Mouse (Mus musculus) cerebellum, adult 11 months (tissue): ENCODE data around the gene Ccdc42.

Experiments used
- DNase-seq: peaks from one replicate; pipeline ENCODE4 v3.0.0; 2022

Gene Ccdc42

DNA sequence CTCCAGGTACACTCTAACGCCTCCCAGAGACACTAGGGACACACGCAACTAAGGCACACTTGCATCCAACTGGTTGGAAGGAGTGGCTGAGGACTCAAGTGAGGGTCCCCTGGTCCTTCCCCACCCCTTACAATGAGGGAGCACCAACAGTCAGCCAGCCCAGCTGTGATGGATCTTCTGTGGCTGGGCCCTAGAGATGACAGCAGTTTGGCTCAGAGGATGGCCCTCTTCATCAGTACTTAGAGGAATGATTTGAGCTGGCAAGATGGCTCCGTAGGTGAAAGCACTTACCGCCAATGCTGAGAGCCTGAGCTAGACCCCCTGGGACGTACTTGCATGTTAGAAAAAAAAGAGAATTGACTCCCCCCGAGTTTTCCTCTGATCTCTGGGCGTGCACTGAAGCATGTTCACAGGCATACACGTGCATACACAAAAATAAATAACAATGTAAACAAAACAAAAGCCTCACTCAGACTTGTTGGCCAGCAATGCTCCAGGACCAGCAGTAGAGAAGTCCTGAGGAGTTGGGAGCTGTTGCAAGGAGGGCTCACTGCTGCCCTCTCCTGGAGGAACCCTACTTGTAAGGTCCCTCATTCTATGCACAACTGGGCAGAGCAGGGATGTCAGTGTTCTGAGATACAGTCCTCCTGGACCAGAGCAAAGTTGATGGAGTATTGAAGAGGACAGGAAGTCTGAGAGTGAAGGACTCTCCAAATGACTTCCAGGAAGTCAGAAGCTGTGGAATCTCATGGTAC lies 2.4 kb downstream of the Ccdc42 start:
- DNase-seq, result peak; percentile 76

DNA sequence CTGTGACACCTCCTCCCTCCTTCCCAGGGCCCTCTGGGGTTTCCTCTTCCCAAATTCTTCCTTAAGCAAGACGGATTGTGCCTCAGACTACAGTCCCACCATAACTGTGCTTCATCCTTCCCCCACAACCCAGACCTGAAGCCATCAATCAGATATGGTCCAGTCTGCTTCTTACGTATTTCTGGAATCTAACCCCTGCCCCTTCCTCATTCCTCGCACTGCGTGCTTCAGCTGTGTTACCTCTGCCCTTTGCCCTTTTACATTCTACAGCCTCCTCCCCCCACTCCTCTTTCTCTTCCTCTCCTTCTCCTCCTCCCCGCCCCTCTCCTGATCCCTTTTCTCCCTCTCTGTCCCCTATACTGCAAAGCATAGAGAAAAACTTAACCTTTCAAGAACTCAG lies 4.9 kb downstream of the Ccdc42 start:
- no peak for DNase-seq

DNA sequence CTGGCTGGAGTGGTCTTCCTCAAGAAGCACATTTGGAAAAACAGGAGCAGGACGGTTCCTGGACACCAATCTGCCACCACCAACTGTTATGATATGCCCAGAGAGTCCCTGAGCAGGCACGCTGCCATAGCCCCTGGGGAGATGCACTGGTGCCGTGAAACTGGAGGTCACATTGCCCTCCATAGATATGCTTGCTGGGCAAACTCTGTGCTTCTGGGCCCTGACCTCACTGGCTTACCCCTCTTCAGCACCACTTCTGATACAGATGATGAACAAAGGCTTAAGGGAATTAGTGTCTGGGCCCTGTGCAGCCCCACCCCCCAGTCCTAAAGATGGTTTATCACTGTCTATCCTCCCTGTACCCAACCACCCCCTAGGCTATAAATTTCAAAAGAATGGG lies 6.4 kb downstream of the Ccdc42 start:
- DNase-seq, result no peak

DNA sequence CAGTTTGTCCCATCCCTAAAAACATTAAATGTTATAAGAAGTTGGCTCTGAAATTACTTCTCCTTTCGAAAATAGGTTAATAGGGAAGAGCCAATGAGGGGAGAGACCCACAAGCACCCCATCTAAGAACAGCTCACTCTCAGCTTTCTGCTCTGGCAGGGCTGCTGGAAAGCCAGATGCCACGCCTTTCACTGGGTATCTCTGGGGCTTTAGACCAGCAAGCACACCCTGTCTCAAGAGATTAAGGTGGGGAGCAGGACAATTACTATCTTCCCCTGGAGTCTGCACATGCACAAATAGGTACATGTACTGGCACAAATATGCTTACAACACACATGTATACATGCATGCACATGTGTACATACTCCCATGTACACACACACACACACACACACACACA lies 11.1 kb downstream of the Ccdc42 start:
- no peak for DNase-seq

DNA sequence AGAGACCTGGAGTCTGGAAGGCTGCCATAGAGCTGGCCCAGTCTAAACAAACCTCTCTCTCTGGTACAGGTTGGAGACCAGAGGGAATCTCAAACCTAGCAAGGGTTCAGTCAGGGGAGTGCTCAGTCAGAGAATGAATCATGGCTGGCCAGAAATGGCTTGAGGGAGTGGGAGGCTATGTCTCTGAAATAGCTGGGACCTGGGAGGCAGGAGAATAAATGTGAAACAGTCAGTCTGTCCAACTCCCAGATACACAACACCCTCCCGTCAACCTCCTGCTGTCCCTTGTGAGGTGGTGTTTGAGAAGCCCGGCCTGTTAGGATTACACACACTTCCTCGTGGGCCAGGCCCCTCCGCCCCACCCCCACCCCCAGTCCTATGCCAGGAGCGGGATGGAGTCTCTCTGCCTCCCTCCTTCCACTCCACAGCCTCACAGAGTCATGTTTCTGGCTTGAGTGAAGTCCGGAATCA lies 13.8 kb downstream of the Ccdc42 start:
- DNase-seq, result no peak

DNA sequence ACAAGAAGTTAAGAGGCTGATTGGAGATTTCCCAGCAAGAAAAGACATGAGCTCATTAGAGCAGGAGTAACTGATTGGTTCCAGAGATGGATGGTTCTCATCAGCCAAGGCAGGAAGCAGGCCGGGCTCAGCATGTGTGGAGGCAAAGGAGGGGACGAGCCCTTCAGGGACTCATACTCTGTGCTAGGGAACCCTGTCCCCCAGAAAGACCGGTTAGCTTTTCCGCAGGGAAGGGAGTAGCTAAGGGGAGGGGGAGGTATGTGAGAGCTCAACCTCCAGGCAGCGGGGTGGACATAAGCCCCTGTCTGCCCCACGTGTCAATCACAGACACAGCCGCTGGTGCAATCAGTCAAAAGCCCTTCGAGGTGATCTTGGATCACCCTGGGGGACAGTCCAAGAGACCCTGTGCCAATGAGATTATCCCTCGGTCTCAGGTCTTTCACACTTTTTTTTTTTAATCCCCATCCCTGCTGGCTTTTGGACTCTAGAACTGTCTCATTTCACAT lies 14.7 kb downstream of the Ccdc42 start:
- DNase-seq, result no peak

DNA sequence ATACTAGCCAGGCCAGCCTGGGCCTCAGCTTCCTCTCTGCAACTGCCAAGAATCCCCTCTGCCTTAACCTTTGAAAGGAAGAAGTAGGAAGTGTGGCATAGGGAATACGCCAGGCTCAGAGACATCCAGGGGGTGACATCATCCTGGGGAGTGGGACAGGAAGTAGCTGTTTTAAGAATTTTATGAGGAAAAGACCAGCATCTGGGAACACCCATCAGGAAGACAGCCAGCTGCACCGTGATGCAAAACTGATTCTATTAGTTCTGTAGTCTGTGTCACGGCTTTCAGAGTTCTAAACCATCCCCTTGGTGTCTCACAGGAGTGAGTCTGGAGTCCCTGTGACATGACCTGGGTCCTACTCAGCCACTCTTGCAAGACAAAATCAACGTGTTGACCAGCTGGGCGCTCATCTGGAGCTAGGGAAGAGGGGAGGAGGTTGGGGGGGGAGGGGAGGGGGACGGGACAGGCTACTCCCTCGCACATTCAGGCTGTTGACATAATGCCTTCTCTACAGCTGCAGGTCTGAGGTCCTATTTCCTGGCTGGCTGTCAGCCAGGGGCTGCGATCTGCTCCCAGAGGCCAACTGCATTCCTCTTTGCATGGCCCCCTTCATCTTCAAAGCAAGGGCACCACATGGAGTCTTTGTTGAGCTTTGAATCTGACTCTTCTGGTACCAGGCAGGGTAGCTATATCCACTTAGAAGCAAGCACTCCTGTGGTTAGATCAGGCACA lies 15.5 kb downstream of the Ccdc42 start:
- no peak for DNase-seq

DNA sequence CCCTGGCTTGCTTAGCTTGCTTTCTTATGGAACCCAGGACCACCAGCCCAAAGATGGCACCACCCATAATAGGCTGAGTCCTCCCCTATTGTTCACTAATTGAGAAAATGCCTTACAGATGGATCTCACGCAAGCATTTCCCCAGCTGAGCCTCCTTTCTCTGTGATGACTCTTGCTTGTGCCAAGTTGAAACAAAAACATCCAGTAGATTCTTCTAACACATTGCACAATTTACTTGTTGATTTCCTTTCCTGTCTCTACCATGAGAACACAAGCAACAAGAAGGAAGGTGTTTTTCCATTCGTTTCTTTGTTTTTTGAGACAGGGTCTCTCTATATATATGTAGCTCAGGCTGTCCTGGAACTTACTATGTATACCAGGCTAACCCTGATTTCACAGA lies 20.2 kb downstream of the Ccdc42 start:
- DNase-seq, result no peak

DNA sequence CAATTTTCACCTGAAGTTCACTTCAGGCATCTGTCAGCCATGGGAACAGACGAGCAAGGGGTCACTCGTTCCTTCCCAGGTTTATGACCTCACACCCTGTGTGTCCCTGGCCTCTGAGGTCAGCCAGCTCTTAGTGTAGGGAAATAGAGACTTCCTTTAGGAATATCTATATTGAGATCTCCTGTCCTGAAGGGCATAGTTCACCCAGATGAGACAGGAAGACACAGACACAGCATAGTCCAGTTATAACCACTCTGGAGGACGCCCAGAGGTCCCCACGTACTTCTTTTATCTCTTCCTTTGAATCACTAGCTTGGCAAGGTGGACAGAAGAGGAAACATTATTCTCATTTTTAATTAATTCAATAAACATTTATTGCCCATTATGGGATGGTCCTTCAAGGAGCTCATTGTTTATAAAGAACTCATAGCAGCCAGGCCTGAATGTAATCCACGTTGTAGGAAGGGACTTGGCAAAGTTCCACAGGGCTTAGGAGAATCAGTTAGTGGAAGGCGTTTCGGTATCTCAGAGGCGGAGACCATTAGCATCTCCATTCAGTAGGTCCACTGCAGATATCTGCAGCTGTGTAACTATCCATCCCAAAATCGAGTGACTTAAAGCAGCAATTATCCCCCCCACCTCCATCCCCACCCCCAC lies 23.2 kb downstream of the Ccdc42 start:
- DNase-seq, result no peak

DNA sequence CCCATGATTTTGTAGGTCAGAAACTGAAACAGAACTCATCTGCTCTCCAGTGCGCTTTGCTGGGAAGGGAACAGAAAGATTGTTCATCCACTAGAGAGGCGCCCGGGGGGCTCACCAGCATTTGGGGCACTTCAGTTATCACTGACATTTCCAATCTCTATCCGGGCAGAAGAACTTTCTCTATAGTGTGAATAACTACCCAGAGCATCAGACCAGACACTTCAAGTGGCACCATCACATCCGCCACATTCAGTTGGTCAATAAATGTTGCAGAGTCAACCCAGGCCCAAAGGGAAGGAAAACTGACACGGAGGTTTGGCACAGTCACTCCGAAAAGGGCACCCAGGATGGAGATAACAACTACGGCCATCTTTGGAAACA lies 23.7 kb downstream of the Ccdc42 start:
- no peak for DNase-seq

DNA sequence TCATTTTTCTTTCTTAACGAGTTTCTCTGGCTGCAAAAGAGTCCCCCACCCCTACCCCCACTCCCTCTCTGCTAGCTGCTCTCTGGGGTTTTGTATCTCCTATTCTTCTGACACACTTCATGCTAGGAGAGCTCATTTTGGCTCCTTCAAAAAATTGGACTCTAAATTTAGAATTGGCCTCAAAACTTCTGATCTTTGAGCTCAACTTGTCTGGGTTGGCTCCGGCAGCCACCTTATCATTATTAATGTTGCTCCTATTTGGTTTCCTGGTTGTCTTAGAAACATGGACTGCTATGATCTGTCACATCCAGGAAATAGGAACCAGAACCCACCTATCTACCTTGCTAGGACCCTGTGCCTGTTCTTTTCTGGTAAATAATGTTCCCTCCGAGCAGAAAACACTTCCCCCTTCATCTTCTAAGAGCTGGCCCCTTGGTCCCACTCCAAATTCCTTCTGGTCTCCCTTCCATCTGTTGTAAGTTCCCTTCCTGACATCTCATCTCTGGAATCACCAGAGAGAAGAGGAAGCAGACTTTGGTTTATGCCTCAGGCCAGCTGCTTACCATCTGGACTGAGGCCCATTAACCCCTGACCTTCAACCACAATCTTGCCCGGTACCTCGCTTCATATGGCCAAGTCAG lies 26.4 kb downstream of the Ccdc42 start:
- DNase-seq, result no peak

DNA sequence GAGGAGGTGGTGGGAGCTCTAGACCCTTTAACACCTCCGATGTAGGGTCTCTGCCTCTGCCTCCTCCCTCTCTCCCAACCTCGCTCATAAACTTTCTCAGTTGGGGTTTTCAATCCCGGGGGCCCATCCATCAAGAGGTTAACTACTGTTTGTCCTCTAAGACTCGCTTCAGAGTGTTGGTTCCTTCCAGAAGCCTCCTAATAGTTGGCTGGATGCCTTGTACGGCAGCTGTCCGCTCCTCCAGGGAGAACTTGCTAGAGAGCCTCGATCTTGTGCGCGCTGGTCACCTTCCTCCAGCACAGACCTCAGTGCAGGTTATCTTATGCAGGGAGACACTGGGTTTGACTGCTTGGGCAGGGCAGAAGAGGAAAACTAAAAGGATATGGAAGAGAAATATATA lies 35.9 kb downstream of the Ccdc42 start:
- no peak for DNase-seq

DNA sequence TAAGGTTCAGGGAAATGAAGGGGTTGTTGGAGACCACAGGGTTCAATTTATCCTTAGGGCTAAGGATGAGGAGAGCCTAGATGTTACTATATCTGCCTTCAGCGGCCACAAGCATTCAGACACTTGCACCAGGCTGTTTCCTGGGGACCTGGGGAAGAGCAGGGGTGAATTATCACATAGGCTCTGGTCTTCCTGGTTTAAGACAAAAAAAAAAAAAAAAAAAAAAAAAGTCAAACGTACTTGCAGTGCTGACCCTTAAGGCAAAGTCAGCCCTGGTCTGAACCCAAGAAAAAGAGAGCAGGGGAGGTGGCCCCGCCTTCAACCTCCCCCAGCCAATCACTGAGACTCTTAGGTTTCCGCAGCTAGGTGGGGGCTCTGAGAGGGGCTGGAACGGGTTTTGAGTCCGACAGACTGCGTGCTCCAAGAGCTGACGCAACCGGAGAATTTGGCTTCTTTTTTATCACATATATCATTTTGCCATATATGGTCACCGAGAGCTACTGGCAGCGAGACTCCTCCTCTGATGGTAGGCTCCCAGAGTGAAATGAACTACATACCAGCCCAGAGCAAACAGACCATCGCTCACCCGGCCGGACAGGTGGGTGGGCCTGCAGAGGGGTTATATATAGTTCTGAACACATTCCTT lies 36.5 kb downstream of the Ccdc42 start:
- peak; percentile 46 for DNase-seq

DNA sequence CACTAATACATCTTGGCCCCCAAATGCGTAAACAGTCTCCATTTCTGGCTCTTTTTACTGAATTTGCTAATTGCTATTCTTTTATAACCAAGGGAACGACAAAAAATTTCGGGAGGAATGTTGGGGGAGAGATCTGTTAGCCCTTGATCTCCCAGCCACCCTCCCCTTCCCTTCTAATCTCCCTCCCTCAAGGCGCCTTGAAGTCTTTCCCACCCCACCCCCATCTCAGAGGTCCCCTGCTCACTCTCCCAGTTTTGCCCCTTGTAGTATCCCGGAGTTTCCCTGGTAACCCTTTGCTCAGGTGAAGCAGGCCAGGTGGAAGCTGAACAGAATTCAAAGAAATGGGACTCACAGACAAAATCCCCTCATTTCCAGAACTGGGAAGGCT lies 37.0 kb downstream of the Ccdc42 start:
- no peak for DNase-seq

DNA sequence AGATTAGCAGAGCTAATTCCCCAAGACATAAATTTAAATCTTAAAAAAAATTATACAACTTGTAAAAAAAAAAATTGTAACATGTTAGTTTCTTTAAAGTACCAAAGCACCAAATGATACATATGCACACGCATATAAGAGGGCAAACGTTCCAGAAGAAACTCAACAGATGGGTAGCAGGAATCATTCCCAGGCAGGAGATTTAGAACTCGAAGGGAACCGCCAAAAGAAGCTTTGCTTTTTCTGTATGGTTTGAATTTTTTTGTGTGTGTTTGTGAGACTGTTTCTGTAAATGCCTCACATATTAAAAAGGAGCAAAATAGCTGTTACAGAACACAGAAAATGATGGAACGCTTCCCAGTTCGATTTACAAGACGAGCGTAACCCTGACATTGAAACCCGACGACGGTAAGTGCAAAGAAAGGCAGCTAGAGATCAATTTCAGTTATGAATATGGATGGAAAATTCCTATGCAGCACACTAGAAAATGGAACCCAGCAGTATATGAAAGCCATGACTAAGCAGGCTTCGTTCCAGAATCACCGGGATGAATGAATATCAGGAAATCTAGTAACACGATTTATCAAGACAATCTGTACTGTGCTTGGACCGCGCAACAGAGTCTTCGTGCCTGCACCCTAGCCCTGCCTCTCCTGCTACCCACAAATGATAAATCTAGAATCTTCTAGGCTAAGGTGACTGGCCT lies 44.9 kb downstream of the Ccdc42 start:
- DNase-seq, result no peak

DNA sequence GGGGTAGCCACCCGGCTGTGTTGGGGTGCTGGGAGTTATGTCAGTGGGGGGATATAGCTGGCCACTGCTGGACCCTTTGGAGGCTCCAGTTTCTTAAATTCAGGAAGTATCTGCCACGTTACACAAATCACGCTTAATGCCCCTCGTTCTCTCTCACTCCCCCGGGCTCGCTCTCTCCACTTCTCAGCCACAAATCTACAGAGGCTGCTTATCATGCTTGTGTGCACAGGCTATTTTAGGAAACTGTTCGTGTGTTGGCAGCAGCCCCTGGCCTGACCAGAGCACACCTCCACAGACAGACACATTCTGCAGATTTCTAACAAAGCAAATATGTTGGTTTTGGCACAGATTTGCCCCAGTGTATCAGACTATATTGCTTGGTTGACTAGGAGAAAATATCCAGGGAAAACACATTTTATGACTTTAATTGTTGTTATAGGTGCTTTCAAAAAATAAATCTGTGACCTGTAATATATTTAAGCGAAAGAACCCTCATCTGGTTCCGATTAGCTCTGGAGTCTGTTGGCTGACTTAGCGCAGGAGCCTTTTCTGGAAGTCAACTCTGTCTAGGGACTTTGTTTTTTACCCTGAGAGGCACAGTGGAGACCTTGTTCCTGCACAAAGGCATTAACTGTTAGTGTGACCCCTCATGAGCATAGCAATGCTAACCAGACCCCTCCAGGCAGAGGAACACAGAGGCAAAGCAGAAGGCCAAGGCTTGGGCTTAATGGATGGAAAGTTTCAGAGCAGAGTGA lies 51.2 kb downstream of the Ccdc42 start:
- peak; percentile 11 for DNase-seq

DNA sequence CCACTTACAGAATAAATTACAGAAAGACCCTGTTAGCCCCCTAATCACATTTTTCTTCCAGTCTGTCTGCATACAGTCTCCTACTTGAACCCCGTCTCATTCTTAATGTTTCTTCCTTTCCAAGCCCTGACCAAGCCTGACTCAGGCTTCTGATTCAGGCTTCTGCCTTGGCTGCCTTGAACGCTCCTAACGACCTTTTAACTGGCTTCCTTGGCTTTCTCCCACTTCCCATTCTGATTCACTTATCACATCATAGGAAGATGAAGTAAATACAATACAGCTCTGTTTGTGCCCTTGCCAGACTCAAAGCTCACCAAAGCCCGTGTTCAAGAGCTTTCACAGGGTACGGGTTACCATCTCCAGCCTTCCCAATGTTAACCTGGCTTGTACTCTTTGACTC lies 54.5 kb downstream of the Ccdc42 start:
- DNase-seq, result no peak

DNA sequence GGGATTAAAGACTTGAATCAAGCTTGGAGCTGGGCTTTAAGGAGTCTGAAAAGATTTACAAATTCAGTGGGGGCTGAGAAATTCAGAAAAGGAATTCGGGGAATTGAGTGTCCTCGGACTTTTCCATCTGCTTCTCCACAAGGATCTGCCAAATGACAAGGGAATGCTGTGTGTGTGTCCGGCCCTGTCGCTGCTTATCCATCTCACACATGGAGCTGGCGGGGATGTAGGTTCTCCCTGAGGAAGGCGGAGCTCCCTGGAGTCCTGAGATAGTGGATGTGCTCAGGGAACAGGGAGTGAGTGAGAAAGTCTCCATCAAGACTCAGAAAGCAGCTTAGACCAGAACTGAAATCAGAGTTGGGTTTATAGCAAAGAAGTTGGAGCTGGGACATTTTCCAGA lies 58.0 kb downstream of the Ccdc42 start:
- no peak for DNase-seq
